Mouse (Mus musculus): ENCODE data around the gene Ugt2b37. TPM values are rescaled to one million over a fixed set of nuclear protein-coding genes. Genes with fewer than 3 reads are reported as not detected.
"Not testable (repeated sequence)": the region's sequence is repeated elsewhere in the genome, so short reads cannot be mapped to it uniquely, and the experiment has no call there.

Gene Ugt2b37
- total RNA-seq (2021) = 1 to 10 TPM in 1 of 2 experiments, under 1 TPM in 1; 0.48 to 2.2 TPM
- long read RNA-seq, experiment 1 = 0 reads
- long read RNA-seq, experiment 2, partial matches to known transcripts = 0 of 2 reads
- long read RNA-seq, experiment 2, other reads (novel, unspliced or antisense) = 0 of 2 reads

DNA sequence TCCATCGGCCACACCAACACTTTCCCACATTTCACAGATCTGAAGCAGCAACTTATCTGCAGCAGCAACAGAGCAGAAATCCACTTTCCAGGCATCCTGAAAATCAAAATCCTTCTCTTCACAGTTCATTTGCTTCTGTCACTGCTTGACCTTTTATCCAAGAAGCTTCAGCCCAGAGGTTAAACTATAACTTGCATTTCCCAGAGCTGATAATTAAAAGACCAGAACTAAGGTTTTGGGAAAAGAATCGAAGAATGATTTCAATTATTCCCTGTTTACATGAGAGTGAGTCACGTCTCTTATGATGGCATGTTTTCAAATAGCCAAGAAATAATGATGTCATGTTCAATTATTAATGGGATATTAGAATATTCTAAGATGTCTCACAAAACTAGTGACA, at the start of gene Ugt2b37:
Gene Ugt2b37 (minus strand): TSS at position 129 of the 400 bp plus-strand sequence.
- not testable (repeated sequence) for DNase-seq (ENCODE audit: low spot score in 2 of 2)

DNA sequence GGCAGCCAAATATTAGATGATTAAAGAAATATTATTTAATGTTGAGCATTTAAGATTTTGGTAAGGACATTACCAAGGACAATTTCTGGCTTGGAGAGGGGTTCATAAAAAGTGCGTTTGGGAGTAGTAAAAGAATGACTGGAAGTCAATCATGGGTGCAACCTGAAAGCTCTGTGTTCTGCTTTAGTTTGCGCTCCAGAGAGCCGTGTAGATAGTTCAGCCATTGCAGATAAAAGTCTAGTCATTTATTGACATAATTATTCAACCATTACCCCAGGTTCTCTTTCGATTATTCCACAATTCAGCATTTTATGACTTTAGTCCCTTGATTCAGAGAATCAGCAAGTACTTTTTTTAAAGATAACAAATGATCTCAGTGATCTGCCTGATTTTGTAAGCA, 31.6 kb upstream of the Ugt2b37 start:
- DNase-seq (ENCODE audit: low spot score in 2 of 2) = not testable (repeated sequence)

DNA sequence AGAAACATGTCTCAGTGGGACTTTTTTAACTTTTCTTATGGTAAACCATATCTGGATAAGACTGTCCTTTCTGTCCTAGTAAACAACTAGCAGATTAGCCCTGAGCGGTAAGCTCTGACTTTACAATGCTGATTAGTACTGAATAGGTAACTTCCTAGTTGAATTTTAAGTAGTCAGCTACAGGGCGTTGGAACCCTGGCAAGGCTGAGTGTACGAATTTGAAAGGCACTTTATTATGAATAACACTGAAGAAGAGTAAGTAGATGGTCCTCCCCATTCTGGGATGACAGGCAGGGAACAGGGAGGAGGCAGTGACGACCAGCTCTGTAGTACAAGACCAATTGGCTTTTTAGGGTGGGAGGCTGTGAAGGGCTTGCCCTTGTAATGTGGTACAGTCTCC, 21.4 kb upstream of the Ugt2b37 start:
- not testable (repeated sequence) for DNase-seq (ENCODE audit: low spot score in 2 of 2)

DNA sequence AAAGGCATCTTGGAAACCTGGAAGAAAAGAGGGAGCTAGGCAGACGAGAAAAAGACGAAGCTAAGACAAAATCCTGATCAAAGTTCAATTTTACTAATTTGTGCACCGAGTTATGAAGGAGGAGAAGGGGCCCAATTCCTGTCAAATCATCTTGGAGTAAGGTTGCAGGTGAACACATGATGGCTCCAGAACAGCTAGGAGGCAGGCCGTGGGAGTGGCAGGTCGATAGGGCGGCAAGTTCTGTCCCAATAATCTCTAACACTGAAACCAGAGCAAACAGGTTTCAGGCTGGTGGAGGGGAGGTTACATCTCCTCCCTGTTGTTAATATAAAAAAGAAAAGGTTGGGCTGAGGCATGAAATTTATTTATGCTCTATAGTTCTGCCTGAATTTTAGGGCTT, 21.0 kb upstream of the Ugt2b37 start:
- DNase-seq (ENCODE audit: low spot score in 2 of 2) = no peak

DNA sequence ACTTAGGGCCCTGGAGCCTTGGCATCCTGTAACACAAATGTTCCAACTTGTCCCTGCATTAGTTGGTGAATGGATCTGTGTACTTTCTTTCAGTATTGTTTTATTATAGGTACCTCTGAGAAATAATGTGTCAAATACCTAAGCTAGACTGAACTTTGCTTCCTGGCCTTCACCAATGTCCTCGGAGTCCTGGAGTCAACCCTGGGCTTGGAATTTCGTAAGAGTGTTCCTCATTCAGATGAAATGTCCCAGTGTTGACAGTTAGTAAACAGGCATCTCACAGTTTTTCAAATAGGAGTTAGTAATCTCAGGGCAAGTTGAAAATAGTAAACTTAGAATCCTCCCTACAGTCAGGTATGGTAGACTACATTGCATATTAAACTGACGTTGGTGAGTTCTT, 1.2 kb upstream of the Ugt2b37 start:
- no peak for DNase-seq (ENCODE audit: low spot score in 2 of 2)

DNA sequence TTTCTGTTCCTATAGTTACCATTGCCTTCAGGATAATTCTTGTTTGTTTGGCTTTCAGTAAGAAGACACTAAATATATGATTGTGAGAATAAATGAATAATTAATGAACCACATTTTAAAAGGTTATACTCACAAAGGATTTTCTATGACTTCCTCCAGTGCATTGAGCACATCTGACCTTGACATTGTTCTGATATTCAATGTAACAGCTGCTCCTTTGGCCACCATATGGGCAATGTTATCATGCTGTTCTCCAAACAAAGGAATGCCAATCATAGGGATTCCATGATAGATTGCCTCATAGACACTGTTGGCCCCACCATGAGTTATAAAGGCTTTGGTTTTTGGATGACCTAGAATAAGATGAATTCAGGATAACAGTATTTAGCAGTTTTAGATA, 12.5 kb downstream of the Ugt2b37 start:
- not testable (repeated sequence) for DNase-seq (ENCODE audit: low spot score in 2 of 2)

DNA sequence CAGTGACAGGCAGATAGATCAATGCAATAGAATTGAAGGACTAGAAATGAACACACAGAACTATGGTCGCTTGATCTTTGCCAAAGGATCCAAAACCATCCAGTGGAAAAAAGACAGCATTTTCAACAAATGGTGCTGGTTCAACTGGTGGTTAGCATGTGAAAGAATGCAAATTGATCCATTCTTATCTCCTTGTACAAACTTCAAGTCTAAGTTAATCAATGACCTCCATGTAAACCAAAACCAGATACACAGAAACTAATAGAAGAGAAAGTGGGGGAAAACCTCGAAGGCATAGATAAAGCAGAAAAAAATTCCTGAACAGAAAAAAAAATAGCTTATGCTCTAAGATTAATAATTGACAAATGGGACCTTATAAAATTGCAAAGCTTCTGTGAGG, 58.2 kb downstream of the Ugt2b37 start:
- DNase-seq (ENCODE audit: low spot score in 2 of 2) = not testable (repeated sequence)

Other genes with a start within 250 kb of the Ugt2b37 start
- 1 to 10 TPM in 1 of 2 experiments, under 1 TPM in 1; 0.62 to 6.8 TPM for gene Ugt2b36, start 162.2 kb downstream of the Ugt2b37 start, total RNA-seq (2021)
- 10 to 100 TPM in 1 of 2 experiments, under 1 TPM in 1; 0.76 to 10.5 TPM for gene Ugt2b5, start 114.5 kb downstream of the Ugt2b37 start, total RNA-seq (2021)
- under 1 TPM in 1 of 2 experiments, not detected in 1; 0.79 TPM for gene Ugt2a3, start 82.4 kb upstream of the Ugt2b37 start, total RNA-seq (2021)
- gene Ugt2b38, start 169.4 kb upstream of the Ugt2b37 start, total RNA-seq (2021) = under 1 TPM; 0.25 to 0.42 TPM
- not detected for gene Ugt2a2, start 227.5 kb upstream of the Ugt2b37 start, total RNA-seq (2021)
- not detected for gene Gm43638, start 232.0 kb upstream of the Ugt2b37 start, total RNA-seq (2021)
- not detected for gene Ugt2a1, start 236.1 kb upstream of the Ugt2b37 start, total RNA-seq (2021)

All from adrenal gland, postnatal 4 days (tissue).